8 mouse cellular contexts compared by ENCODE assay signal in the genomic region with DNA sequence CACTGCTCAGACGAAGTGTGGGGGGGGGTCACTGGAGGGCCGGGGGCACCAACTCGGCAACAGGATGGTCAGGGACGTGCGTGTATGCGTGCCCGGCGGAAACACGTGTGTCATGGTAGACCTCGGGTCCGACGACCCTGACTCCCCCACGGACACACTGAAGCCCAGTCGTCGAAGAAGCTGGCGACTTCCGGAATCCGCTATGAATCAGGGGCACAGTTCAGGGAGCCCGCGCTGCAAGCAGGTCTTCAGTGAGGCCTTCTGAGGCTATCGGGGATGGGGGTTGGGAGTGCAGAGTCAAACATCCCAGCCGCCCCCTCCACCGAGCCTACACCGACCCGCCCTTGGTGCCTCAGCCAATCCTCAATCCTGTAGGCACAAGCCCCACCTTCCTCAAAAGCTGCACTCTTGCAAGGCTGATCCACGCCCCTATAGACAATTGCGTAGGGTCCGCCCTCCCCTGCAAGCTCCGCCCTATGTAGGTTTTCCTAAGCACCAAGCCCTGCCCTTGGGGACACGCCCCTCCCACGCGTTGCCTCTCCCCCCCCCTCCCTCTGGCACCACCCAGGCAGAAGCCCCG. TPM values are rescaled to one million over a fixed set of nuclear protein-coding genes. Genes with fewer than 3 reads are reported as not detected.
A peak's percentile ranks its signal among the peaks of the same experiment; 100 is the strongest.
DNase-seq lines count a peak whose midpoint lies in the region; ATAC-seq and TF ChIP-seq lines count a peak whose summit lies in the region.

No protein-coding gene starts in this region.

- no peak for TF ChIP-seq EP300 in CH12.LX (IDR thresholded peaks at IDR 0.05; ENCODE audit: low read length)
- 0 out of 2 replicates have a peak, but pooled peaks have one; percentile 49 for TF ChIP-seq EP300 in heart, postnatal 0 days (IDR thresholded peaks at IDR 0.05; ENCODE audit: low read depth)
- peak; percentile 66; the same call in 1 of the 2 replicates for TF ChIP-seq EP300 in liver, postnatal 0 days (IDR thresholded peaks at IDR 0.05; ENCODE audit: low read depth)

- H3K36me3 ChIP-seq in CH12.LX (replicated peaks in 1 of 2; ENCODE audit: control insufficient read depth in 1 of 2, insufficient read depth in 1 of 2, low read length in 1 of 2), result peaks cover 13 to 15% of the 10 kb centered on the region in 2 experiments
- H3K36me3 ChIP-seq in forebrain, embryonic 11.5 days (ENCODE audit: control insufficient read depth, insufficient read depth, low read length), result peaks cover 13% of the 10 kb centered on the region; the same call in 1 of the 2 replicates
- peaks cover 17% of the 10 kb centered on the region for H3K36me3 ChIP-seq in heart, postnatal 0 days (replicated peaks; ENCODE audit: control insufficient read depth, insufficient read depth, low read length)
- H3K36me3 ChIP-seq in liver, postnatal 0 days (replicated peaks; ENCODE audit: insufficient read depth, low read length), result peaks cover 14% of the 10 kb centered on the region
- H3K36me3 ChIP-seq in neural tube, embryonic 14.5 days (ENCODE audit: control insufficient read depth, insufficient read depth, low read length), result peaks cover 13% of the 10 kb centered on the region

- dilution Hi-C loops in CH12.LX (cut with MboI; ENCODE audit: extremely low pct_ligation_motif_present, extremely low pct_unique_long_range_greater_than_20kb, low sequenced_read_pairs), result no loop called here

- no peak for TF ChIP-seq RAD21 in CH12.LX (IDR thresholded peaks at IDR 0.05; ENCODE audit: low read depth, low read length)

- WGBS in forebrain, embryonic 11.5 days, result under 1% methylated on average over 32 of the region's 33 CpGs
- under 1% methylated on average over 32 of the region's 33 CpGs for WGBS in heart, postnatal 0 days
- under 1% methylated on average over 33 of the region's 33 CpGs for WGBS in large intestine, adult 2 months
- WGBS in liver, postnatal 0 days (ENCODE audit: insufficient replicate concordance), result 0% methylated on average over 32 of the region's 33 CpGs
- under 1% methylated on average over 33 of the region's 33 CpGs for WGBS in neural tube, embryonic 14.5 days

- H3K9me3 ChIP-seq in CH12.LX (replicated peaks; ENCODE audit: low read length), result no peaks in the 10 kb centered on the region
- no peaks in the 10 kb centered on the region for H3K9me3 ChIP-seq in forebrain, embryonic 11.5 days (ENCODE audit: control insufficient read depth, low read length)
- no peaks in the 10 kb centered on the region for H3K9me3 ChIP-seq in heart, postnatal 0 days (replicated peaks; ENCODE audit: control insufficient read depth, low read length)
- no peaks in the 10 kb centered on the region for H3K9me3 ChIP-seq in liver, postnatal 0 days (ENCODE audit: low read length)
- H3K9me3 ChIP-seq in neural tube, embryonic 14.5 days (ENCODE audit: control insufficient read depth, low read length), result no peaks in the 10 kb centered on the region

- H3K9ac ChIP-seq in CH12.LX (ENCODE audit: insufficient read depth, low read depth), result peak overlapping the region; percentile 89
- peak overlapping the region; percentile 85 for H3K9ac ChIP-seq in forebrain, embryonic 11.5 days (ENCODE audit: low read length)
- H3K9ac ChIP-seq in heart, postnatal 0 days (replicated peaks; ENCODE audit: low read depth, low read length), result peak overlapping the region; percentile 76
- peak overlapping the region; percentile 77 for H3K9ac ChIP-seq in liver, postnatal 0 days (replicated peaks)
- H3K9ac ChIP-seq in neural tube, embryonic 14.5 days (replicated peaks; ENCODE audit: low read depth, low read length), result peak overlapping the region; percentile 95

- H3K79me2 ChIP-seq in CH12.LX (replicated peaks; ENCODE audit: control insufficient read depth, extremely low read depth, insufficient read depth, poor library complexity, severe bottlenecking), result peaks cover 3% of the 10 kb centered on the region; the same call in 1 of the 2 replicates

- peak; percentile 91 for ATAC-seq in forebrain, embryonic 11.5 days (replicated peaks; ENCODE audit: low FRiP score)
- peak; percentile 95 for ATAC-seq in heart, postnatal 0 days (ENCODE audit: insufficient read depth, low read depth)
- ATAC-seq in liver, postnatal 0 days, result peak; percentile 94
- peak; percentile 91 for ATAC-seq in neural tube, embryonic 14.5 days (ENCODE audit: low read depth)

- H3K4me2 ChIP-seq in CH12.LX (ENCODE audit: insufficient read depth, low read depth, poor library complexity, severe bottlenecking), result peak overlapping the region; percentile 77
- H3K4me2 ChIP-seq in forebrain, embryonic 11.5 days (ENCODE audit: low read depth, low read length, severe bottlenecking), result peak overlapping the region; percentile 98
- H3K4me2 ChIP-seq in heart, postnatal 0 days (ENCODE audit: low read depth, low read length), result peak overlapping the region; percentile 99
- H3K4me2 ChIP-seq in liver, postnatal 0 days (ENCODE audit: low read depth, low read length), result peak overlapping the region; percentile 94
- peak overlapping the region; percentile 97 for H3K4me2 ChIP-seq in neural tube, embryonic 14.5 days (ENCODE audit: low read depth, low read length)

- TF ChIP-seq POLR2A in CH12.LX (IDR thresholded peaks at IDR 0.05; ENCODE audit: low read depth, low read length), result peak; percentile 93

- no peaks in the 10 kb centered on the region for H3K27me3 ChIP-seq in CH12.LX (replicated peaks)
- no peaks in the 10 kb centered on the region for H3K27me3 ChIP-seq in forebrain, embryonic 11.5 days (ENCODE audit: control insufficient read depth, insufficient read depth, low read length)
- H3K27me3 ChIP-seq in heart, postnatal 0 days (ENCODE audit: control insufficient read depth, insufficient read depth, low read length), result no peaks in the 10 kb centered on the region
- H3K27me3 ChIP-seq in liver, postnatal 0 days (ENCODE audit: insufficient read depth, low read length), result no peaks in the 10 kb centered on the region
- H3K27me3 ChIP-seq in neural tube, embryonic 14.5 days (ENCODE audit: control insufficient read depth, insufficient read depth, low read length), result no peaks in the 10 kb centered on the region

- peak; percentile 99 for DNase-seq in CH12.LX (ENCODE audit: extremely low read depth)
- peak; percentile 98 for DNase-seq in c-Kit-positive CD71-positive TER-119-negative erythroid progenitor cells, embryonic 14.5 days (ENCODE audit: low read depth)
- peak; percentile 96 for DNase-seq in forebrain, embryonic 11.5 days (ENCODE audit: low spot score)
- peak; percentile 99 for DNase-seq in heart, postnatal 0 days (ENCODE audit: low spot score)
- DNase-seq in large intestine, adult 2 months (ENCODE audit: low read depth, low spot score), result peak; percentile 91
- peak; percentile 92 for DNase-seq in liver, postnatal 0 days
- peak; percentile 93 for DNase-seq in testis, postnatal 10 days (ENCODE audit: low spot score)

- peaks cover 0 to 25% of the 10 kb centered on the region in 2 experiments; a peak in 2 of 4 replicates for H3K4me1 ChIP-seq in CH12.LX (ENCODE audit: control insufficient read depth in 1 of 2, insufficient read depth in 2 of 2)
- H3K4me1 ChIP-seq in forebrain, embryonic 11.5 days (replicated peaks; ENCODE audit: control insufficient read depth, insufficient read depth, low read length), result peaks cover 7% of the 10 kb centered on the region; the same call in 1 of the 2 replicates
- peaks cover 14% of the 10 kb centered on the region for H3K4me1 ChIP-seq in heart, postnatal 0 days (ENCODE audit: control insufficient read depth, insufficient read depth)
- peaks cover 29% of the 10 kb centered on the region for H3K4me1 ChIP-seq in liver, postnatal 0 days (ENCODE audit: insufficient read depth)
- H3K4me1 ChIP-seq in neural tube, embryonic 14.5 days (ENCODE audit: control insufficient read depth, insufficient read depth, low read length), result peaks cover 13% of the 10 kb centered on the region

- H3K27ac ChIP-seq in CH12.LX (ENCODE audit: insufficient read depth, low read depth), result peak overlapping the region; percentile 97
- peak overlapping the region; percentile 99 for H3K27ac ChIP-seq in forebrain, embryonic 11.5 days (ENCODE audit: low read depth, low read length)
- H3K27ac ChIP-seq in heart, postnatal 0 days (ENCODE audit: low read depth), result peak overlapping the region; percentile 91
- H3K27ac ChIP-seq in liver, postnatal 0 days (ENCODE audit: low read depth), result peak overlapping the region; percentile 96
- peak overlapping the region; percentile 98 for H3K27ac ChIP-seq in neural tube, embryonic 14.5 days (ENCODE audit: low read depth, low read length)

- H3K4me3 ChIP-seq in CH12.LX (replicated peaks in 1 of 3; ENCODE audit: low read depth in 2 of 3, low read length in 2 of 3, poor library complexity in 1 of 3), result peak overlapping the region; percentile 60 to 80 (median 72)
- peak overlapping the region; percentile 76 for H3K4me3 ChIP-seq in forebrain, embryonic 11.5 days (ENCODE audit: low read depth, low read length)
- peak overlapping the region; percentile 67 for H3K4me3 ChIP-seq in heart, postnatal 0 days (ENCODE audit: low read depth, low read length)
- peak overlapping the region; percentile 93 for H3K4me3 ChIP-seq in liver, postnatal 0 days (ENCODE audit: low read depth, low read length)
- peak overlapping the region; percentile 88 for H3K4me3 ChIP-seq in neural tube, embryonic 14.5 days (ENCODE audit: low read depth, low read length)

- in situ Hi-C loops in CH12.LX (cut with MboI; ENCODE audit: low pct_ligation_motif_present, low pct_unique_long_range_greater_than_20kb, low sequenced_read_pairs), result no loop called here

- TF ChIP-seq CTCF in CH12.LX (conservative IDR thresholded peaks at IDR 0.05 in 1 of 2, IDR thresholded peaks at IDR 0.05 in 1 of 2; ENCODE audit: low read depth in 2 of 2, low read length in 2 of 2), result no peak
- no peak for TF ChIP-seq CTCF in heart, postnatal 0 days (IDR thresholded peaks at IDR 0.05; ENCODE audit: low read depth)
- no peak for TF ChIP-seq CTCF in liver, postnatal 0 days (IDR thresholded peaks at IDR 0.05; ENCODE audit: low read depth)

RNA-seq across cellular contexts. Expression of a gene that starts 1.3 kb away (rescaled TPM):
- total RNA-seq in CH12.LX (2012; rRNA removed) (5.7 and 6.5 TPM in 2 replicates), CH12.LX (2014; rRNA removed) (1.1 and 1.2 TPM in 2 replicates)
- 18.0 and 20.5 TPM in 2 replicates for polyA plus RNA-seq in CH12.LX (2012; ENCODE audit: insufficient read length, low read depth)
- polyA plus RNA-seq in forebrain, embryonic 11.5 days (2014; fragmentation: Nextera tagmentation; extraction: Ambion mirVana), result 16.1 and 19.2 TPM in 2 replicates
- 5.4 and 12.5 TPM in 2 replicates for total RNA-seq in heart, postnatal 0 days (2014; rRNA removed; ENCODE audit: low replicate concordance)
- polyA plus RNA-seq in heart, postnatal 0 days (2015; fragmentation: Nextera tagmentation; extraction: Ambion mirVana), result 3.8 TPM in 2 replicates
- 5.4 and 6.2 TPM in 2 replicates for polyA plus RNA-seq in large intestine, adult 2 months (2012; rRNA removed)
- 1.6 and 1.7 TPM in 2 replicates for polyA plus RNA-seq in liver, postnatal 0 days (2015; fragmentation: Nextera tagmentation; extraction: Ambion mirVana)
- polyA plus RNA-seq in neural tube, embryonic 14.5 days (2014; fragmentation: Nextera tagmentation; extraction: Ambion mirVana), result 17.3 and 17.9 TPM in 2 replicates

RNA-seq across cellular contexts. Expression of a gene that starts 8.2 kb away (rescaled TPM):
- 73.2 and 86.8 TPM in 2 replicates for total RNA-seq in CH12.LX (2012; rRNA removed)
- total RNA-seq in CH12.LX (2014; rRNA removed), result 79.3 and 81.4 TPM in 2 replicates
- 72.4 and 83.9 TPM in 2 replicates for polyA plus RNA-seq in CH12.LX (2012; ENCODE audit: insufficient read length, low read depth)
- polyA plus RNA-seq in forebrain, embryonic 11.5 days (2014; fragmentation: Nextera tagmentation; extraction: Ambion mirVana), result 52.6 and 64.0 TPM in 2 replicates
- 21.5 and 73.9 TPM in 2 replicates for total RNA-seq in heart, postnatal 0 days (2014; rRNA removed; ENCODE audit: low replicate concordance)
- polyA plus RNA-seq in heart, postnatal 0 days (2015; fragmentation: Nextera tagmentation; extraction: Ambion mirVana), result 38.2 and 43.7 TPM in 2 replicates
- polyA plus RNA-seq in large intestine, adult 2 months (2012; rRNA removed), result 52.4 and 66.9 TPM in 2 replicates
- 22.2 and 22.6 TPM in 2 replicates for polyA plus RNA-seq in liver, postnatal 0 days (2015; fragmentation: Nextera tagmentation; extraction: Ambion mirVana)
- polyA plus RNA-seq in neural tube, embryonic 14.5 days (2014; fragmentation: Nextera tagmentation; extraction: Ambion mirVana), result 65.4 and 67.3 TPM in 2 replicates

RNA-seq across cellular contexts. Expression of a gene that starts 8.5 kb away (rescaled TPM):
- total RNA-seq in CH12.LX (2012; rRNA removed), result 7.1 and 7.6 TPM in 2 replicates
- total RNA-seq in CH12.LX (2014; rRNA removed), result 6.1 and 6.7 TPM in 2 replicates
- 7.2 and 7.7 TPM in 2 replicates for polyA plus RNA-seq in CH12.LX (2012; ENCODE audit: insufficient read length, low read depth)
- polyA plus RNA-seq in forebrain, embryonic 11.5 days (2014; fragmentation: Nextera tagmentation; extraction: Ambion mirVana), result 14.2 and 18.4 TPM in 2 replicates
- total RNA-seq in heart, postnatal 0 days (2014; rRNA removed; ENCODE audit: low replicate concordance), result 8.3 and 22.0 TPM in 2 replicates
- polyA plus RNA-seq in heart, postnatal 0 days (2015; fragmentation: Nextera tagmentation; extraction: Ambion mirVana), result 12.4 and 13.3 TPM in 2 replicates
- 77.3 and 92.5 TPM in 2 replicates for polyA plus RNA-seq in large intestine, adult 2 months (2012; rRNA removed)
- 19.7 and 20.4 TPM in 2 replicates for polyA plus RNA-seq in liver, postnatal 0 days (2015; fragmentation: Nextera tagmentation; extraction: Ambion mirVana)
- 12.7 and 12.8 TPM in 2 replicates for polyA plus RNA-seq in neural tube, embryonic 14.5 days (2014; fragmentation: Nextera tagmentation; extraction: Ambion mirVana)

RNA-seq across cellular contexts. Expression of a gene that starts 36.3 kb away (rescaled TPM):
- total RNA-seq in CH12.LX (2012; rRNA removed) (5.0 and 10.6 TPM in 2 replicates), CH12.LX (2014; rRNA removed) (6.6 and 7.2 TPM in 2 replicates)
- 18.5 and 19.8 TPM in 2 replicates for polyA plus RNA-seq in CH12.LX (2012; ENCODE audit: insufficient read length, low read depth)
- 15.5 and 16.6 TPM in 2 replicates for polyA plus RNA-seq in forebrain, embryonic 11.5 days (2014; fragmentation: Nextera tagmentation; extraction: Ambion mirVana)
- 38.4 and 62.0 TPM in 2 replicates for total RNA-seq in heart, postnatal 0 days (2014; rRNA removed; ENCODE audit: low replicate concordance)
- 85.7 and 90.0 TPM in 2 replicates for polyA plus RNA-seq in heart, postnatal 0 days (2015; fragmentation: Nextera tagmentation; extraction: Ambion mirVana)
- polyA plus RNA-seq in large intestine, adult 2 months (2012; rRNA removed), result 112 and 124 TPM in 2 replicates
- polyA plus RNA-seq in liver, postnatal 0 days (2015; fragmentation: Nextera tagmentation; extraction: Ambion mirVana), result 25.4 and 31.4 TPM in 2 replicates
- polyA plus RNA-seq in neural tube, embryonic 14.5 days (2014; fragmentation: Nextera tagmentation; extraction: Ambion mirVana), result 9.0 and 13.7 TPM in 2 replicates

RNA-seq across cellular contexts. Expression of a gene that starts 37.9 kb away (rescaled TPM):
- total RNA-seq in CH12.LX (2012; rRNA removed), result 15.5 and 18.2 TPM in 2 replicates
- total RNA-seq in CH12.LX (2014; rRNA removed), result 5.4 and 6.1 TPM in 2 replicates
- polyA plus RNA-seq in CH12.LX (2012; ENCODE audit: insufficient read length, low read depth), result 38.9 and 41.9 TPM in 2 replicates
- 59.9 and 60.2 TPM in 2 replicates for polyA plus RNA-seq in forebrain, embryonic 11.5 days (2014; fragmentation: Nextera tagmentation; extraction: Ambion mirVana)
- 37.8 and 38.9 TPM in 2 replicates for total RNA-seq in heart, postnatal 0 days (2014; rRNA removed; ENCODE audit: low replicate concordance)
- polyA plus RNA-seq in heart, postnatal 0 days (2015; fragmentation: Nextera tagmentation; extraction: Ambion mirVana), result 15.9 and 17.9 TPM in 2 replicates
- polyA plus RNA-seq in large intestine, adult 2 months (2012; rRNA removed), result 32.3 and 44.7 TPM in 2 replicates
- polyA plus RNA-seq in liver, postnatal 0 days (2015; fragmentation: Nextera tagmentation; extraction: Ambion mirVana), result 7.5 and 8.1 TPM in 2 replicates
- 61.6 and 68.6 TPM in 2 replicates for polyA plus RNA-seq in neural tube, embryonic 14.5 days (2014; fragmentation: Nextera tagmentation; extraction: Ambion mirVana)

Comparison
In these comparisons a context has a peak if more than half of its experiments do, and no peak if none do; other contexts are left out.
1. Peak in every context shown above with its lines: DNase-seq, ATAC-seq, H3K4me3 ChIP-seq and H3K27ac ChIP-seq.